Mouse (Mus musculus) adrenal gland (tissue): Measurements from ENCODE around the gene Ube2b.

Experiments used
- intact Hi-C: fragments of 180-260 bp; cut with DNase I; formaldehyde crosslinking; loops from one replicate; pipeline ENCODE4 v1.15.1; 2025

The Ube2b gene

DNA sequence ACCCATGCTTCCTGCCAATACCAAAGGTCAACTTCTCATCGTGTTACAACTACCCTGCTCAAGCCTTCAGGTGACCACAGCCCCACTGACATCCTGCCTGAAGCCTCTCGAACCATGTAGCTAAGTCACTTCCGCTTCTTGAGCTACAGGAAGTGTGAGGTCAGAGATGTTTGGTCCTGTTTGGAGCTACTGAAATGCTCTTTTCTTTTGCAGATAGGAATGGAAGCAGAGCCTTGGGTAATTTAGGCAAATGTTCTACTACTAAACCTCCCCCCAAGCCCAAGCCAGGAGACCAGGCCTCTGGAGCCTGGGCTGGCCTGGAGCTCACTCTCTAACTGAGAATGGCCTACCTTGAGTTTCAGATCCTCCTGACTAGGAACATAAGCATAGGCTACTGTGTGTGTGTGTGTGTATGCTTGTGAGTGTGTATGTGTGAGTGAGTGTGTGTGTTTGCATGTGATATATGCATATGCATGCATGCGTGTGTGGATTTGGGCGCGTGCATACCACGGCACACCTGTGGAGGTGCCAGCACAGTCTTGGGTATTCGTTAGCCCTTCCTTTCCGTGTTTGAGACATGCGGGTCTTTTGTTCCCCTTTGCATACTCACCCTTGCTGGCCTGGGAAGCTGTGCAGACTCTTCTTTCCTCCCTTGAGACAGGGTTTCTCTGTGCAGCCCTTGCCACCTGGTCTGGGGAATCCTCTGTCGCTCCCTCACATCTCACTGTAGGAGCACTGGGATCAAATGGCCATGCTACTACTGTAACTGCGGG is 61.6 kb downstream of the Ube2b start:
- intact Hi-C loops, result no loop called here

GRCm38 (mm10) chr11:51937361-51937781 is 63.2 kb downstream of the Ube2b start:
- intact Hi-C loops, result no loop called here

DNA sequence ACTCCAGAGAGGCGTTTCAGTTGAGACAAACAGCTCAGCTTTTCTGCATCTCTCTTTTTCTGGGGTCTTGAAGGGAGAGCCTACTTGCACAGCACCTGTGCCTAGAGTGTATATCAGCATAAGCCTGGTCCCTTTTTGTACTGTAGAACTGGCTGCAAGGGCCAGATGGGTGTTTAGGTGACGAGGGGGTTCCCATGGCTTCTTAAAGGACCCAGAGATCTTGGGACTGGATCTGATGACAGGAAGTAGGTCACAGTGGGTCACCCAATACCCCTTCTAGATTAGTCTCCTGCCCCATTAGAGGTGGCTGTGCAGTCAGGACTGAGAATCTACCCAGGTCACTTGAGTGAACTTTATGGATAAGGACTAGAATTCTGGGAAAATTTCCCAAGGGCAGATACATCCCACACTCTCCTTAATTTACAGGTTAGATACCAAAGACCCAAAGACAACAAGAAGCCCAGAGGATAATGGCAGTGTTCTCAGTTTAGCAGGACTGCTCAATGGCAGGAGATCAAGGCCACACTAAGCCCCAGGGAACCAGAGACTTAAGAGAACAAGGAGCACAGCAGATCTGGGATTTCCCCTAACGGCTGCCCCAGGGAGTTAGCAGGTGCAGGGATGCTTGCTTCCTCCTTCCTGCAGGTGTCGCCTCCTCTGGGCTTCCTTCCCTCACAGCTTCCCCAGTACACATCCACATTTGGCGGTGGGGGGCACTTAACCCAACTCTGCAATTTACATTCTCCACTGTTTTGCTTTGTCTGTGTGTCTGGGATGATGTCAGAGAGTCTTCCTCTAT is 64.7 kb downstream of the Ube2b start:
- intact Hi-C loops, result no loop called here
